Mouse (Mus musculus): Measurements from ENCODE around the gene Serpinb6b.
"Not testable (repeated sequence)": the region's sequence is repeated elsewhere in the genome, so short reads cannot be mapped to it uniquely, and the experiment has no call there.

DNA sequence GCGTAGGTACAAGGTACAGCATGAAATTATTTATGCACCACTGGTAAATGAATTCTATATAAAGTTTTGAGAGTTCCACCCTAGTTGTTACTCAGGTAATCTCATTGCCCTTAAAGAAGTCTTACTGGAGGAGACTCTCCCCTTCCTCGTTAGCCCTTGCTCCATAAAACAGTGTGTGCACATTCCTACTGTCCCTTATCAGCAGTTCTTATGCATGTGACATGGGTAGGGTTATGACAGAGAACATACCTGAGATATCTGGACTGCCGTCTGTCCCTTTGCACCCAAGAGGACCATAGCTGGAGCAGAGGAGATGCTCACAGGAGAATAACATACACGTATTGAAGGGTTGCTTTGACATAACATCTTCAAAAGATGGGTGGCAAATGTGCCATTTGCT lies 26.7 kb upstream of the Serpinb6b start:
- TF ChIP-seq CTCF (IDR thresholded peaks at IDR 0.05; ENCODE audit: borderline replicate concordance, insufficient read depth, low read depth, low read length); POLR2A (IDR thresholded peaks at IDR 0.05; ENCODE audit: borderline replicate concordance, insufficient read depth, low read length): not testable (repeated sequence)
